8 mouse cellular contexts compared by ENCODE assay signal in genomic region chr5:92493423-92493822, GRCm38 (mm10).
DNase-seq lines count a peak whose midpoint lies in the region.

No protein-coding gene starts in this region.

- peak; percentile 20 for DNase-seq in embryo, embryonic 10 days (ENCODE audit: low spot score)
- no peak for DNase-seq in embryo, embryonic 9.5 days (ENCODE audit: extremely low spot score)
- DNase-seq in thymus, postnatal 4 days = peak; percentile 32
- no peak for DNase-seq in thymus, postnatal 14 days
- peak; percentile 45 for DNase-seq in kidney, postnatal 14 days
- peak; percentile 33 for DNase-seq in testis, postnatal 14 days (ENCODE audit: low spot score)
- no peak for DNase-seq in cerebellum, adult 11 months
- DNase-seq in cerebellum, adult 8-10 months = no peak

Comparison
In these comparisons a context has a peak if more than half of its experiments do, and no peak if none do; other contexts are left out.
1. DNase-seq: peak in embryo, embryonic 10 days (single experiment), thymus, postnatal 4 days (single experiment), kidney, postnatal 14 days (single experiment) and testis, postnatal 14 days (single experiment); none in embryo, embryonic 9.5 days (single experiment), thymus, postnatal 14 days (single experiment), cerebellum, adult 11 months (single experiment) and cerebellum, adult 8-10 months (single experiment).